Mouse (Mus musculus) thymus, adult 2 months (tissue): Measurements from ENCODE around the gene Ush2a. TPM values are rescaled to one million over a fixed set of nuclear protein-coding genes. Genes with fewer than 3 reads are reported as not detected.

ENCODE experiments used
- DNase-seq: peaks from one replicate; pipeline ENCODE4 v3.0.0; 2021
- H3K27ac ChIP-seq: fragments of 200-500 bp; 2 replicates; pipeline ENCODE4 v1.5.1; 2012; ENCODE audit warnings: low read length, control low read depth; ENCODE audit not compliant: control insufficient read depth, insufficient read depth
- H3K27me3 ChIP-seq: fragments of 200-500 bp; 2 replicates; pipeline ENCODE4 v1.6.1; 2012; ENCODE audit warnings: mild to moderate bottlenecking, low read length, moderate library complexity, mixed read lengths; ENCODE audit not compliant: control insufficient read depth, insufficient read depth
- H3K36me3 ChIP-seq: fragments of 200-500 bp; 2 replicates; pipeline ENCODE4 v1.6.1; 2012; ENCODE audit warnings: mild to moderate bottlenecking, low read length, moderate library complexity; ENCODE audit not compliant: control insufficient read depth, insufficient read depth
- H3K4me1 ChIP-seq: fragments of 200-500 bp; replicated peaks from 2 replicates; pipeline ENCODE4 v1.6.1; 2012; ENCODE audit warnings: low read length; ENCODE audit not compliant: control insufficient read depth, insufficient read depth
- H3K4me3 ChIP-seq: fragments of 200-500 bp; 2 replicates; pipeline ENCODE4 v1.5.1; 2012; ENCODE audit warnings: mild to moderate bottlenecking, low read length, control low read depth, moderate library complexity; ENCODE audit not compliant: control insufficient read depth, insufficient read depth
- CTCF ChIP-seq: fragments of 200-500 bp; IDR thresholded peaks from 2 replicates; pipeline ENCODE4 v1.5.1; 2012; ENCODE audit warnings: mild to moderate bottlenecking, control low read depth, low read length, moderate library complexity, borderline replicate concordance; ENCODE audit not compliant: control insufficient read depth, poor library complexity, insufficient read depth; ENCODE audit errors: extremely low read depth
- POLR2A ChIP-seq: fragments of 200-500 bp; IDR thresholded peaks from 2 replicates; pipeline ENCODE4 v1.6.1; 2012; ENCODE audit warnings: mild to moderate bottlenecking, low read length, control low read depth, moderate library complexity; ENCODE audit not compliant: control insufficient read depth, poor library complexity, insufficient read depth; ENCODE audit errors: extremely low read depth
- WGBS: fragments of 180-500 bp; shearing (Covaris S2); methylation state at CpG from one replicate; pipeline ENCODE4 v1.1.7; 2018; 5-methylcytosine and 5-hydroxymethylcytosine counted together
- polyA plus RNA-seq: library from polyadenylated mRNA; depleted of rRNA; stranded (reverse); fragments of >200 nt; gene quantifications from 2 replicates; pipeline ENCODE4 v1.2.3, GENCODE M21; 2012; rRNA removed

Ush2a gene
- 0.04 and 0.05 TPM in 2 replicates for polyA plus RNA-seq

- Histone ChIP-seq H3K4me3 (no peak within 1 kb of the TSS), H3K27me3 (no peaks in the 10 kb centered on the region), H3K4me1 (no peaks in the 10 kb centered on the region), H3K27ac (no peak within 1 kb of the TSS), H3K36me3 (no peaks in the 10 kb centered on the region)
- TF ChIP-seq POLR2A (no peak), CTCF (no peak)
- 90% methylated on average over 10 of the region's 10 CpGs for WGBS
- no peak for DNase-seq
These were observed at the start of gene Ush2a for GRCm38 (mm10) chr1:188261903-188262682. Ush2a (plus strand) TSS chr1:188262023.

- WGBS = 84% methylated on average over 10 of the region's 10 CpGs
- DNase-seq = no peak
- TF ChIP-seq POLR2A (no peak), CTCF (no peak)
- no peaks in the 10 kb centered on the region for H3K27me3 ChIP-seq
- no peak overlapping the region for H3K4me3 ChIP-seq
- H3K36me3 ChIP-seq = no peaks in the 10 kb centered on the region
- H3K4me1 ChIP-seq = no peaks in the 10 kb centered on the region
- no peak overlapping the region for H3K27ac ChIP-seq
These were observed 46.8 kb upstream of the Ush2a start for GRCm38 (mm10) chr1:188214885-188215611.

GRCm38 (mm10) chr1:188221226-188221792 lies 40.5 kb upstream of the Ush2a start:
- no peaks in the 10 kb centered on the region for H3K27me3 ChIP-seq
- no peaks in the 10 kb centered on the region for H3K36me3 ChIP-seq
- no peak overlapping the region for H3K27ac ChIP-seq
- 80% methylated on average over 4 of the region's 4 CpGs for WGBS
- no peaks in the 10 kb centered on the region for H3K4me1 ChIP-seq
- H3K4me3 ChIP-seq = no peak overlapping the region
- no peak for TF ChIP-seq POLR2A
- TF ChIP-seq CTCF = no peak
- DNase-seq = no peak

- Histone ChIP-seq H3K4me1 (no peaks in the 10 kb centered on the region), H3K27me3 (no peaks in the 10 kb centered on the region), H3K36me3 (no peaks in the 10 kb centered on the region), H3K4me3 (no peak overlapping the region), H3K27ac (no peak overlapping the region)
- TF ChIP-seq CTCF = no peak
- no peak for TF ChIP-seq POLR2A
- no peak for DNase-seq
- WGBS = 85% methylated on average over 5 of the region's 5 CpGs
These were observed 28.6 kb upstream of the Ush2a start for GRCm38 (mm10) chr1:188233036-188233724.

- TF ChIP-seq CTCF (no peak), POLR2A (no peak)
These were observed 23.2 kb upstream of the Ush2a start for GRCm38 (mm10) chr1:188238636-188239035.

GRCm38 (mm10) chr1:188241766-188242165 lies 20.1 kb upstream of the Ush2a start:
- Histone ChIP-seq H3K4me3 (no peak overlapping the region), H3K36me3 (no peaks in the 10 kb centered on the region), H3K27ac (no peak overlapping the region), H3K4me1 (no peaks in the 10 kb centered on the region), H3K27me3 (no peaks in the 10 kb centered on the region)
- 89% methylated on average over 10 of the region's 10 CpGs for WGBS
- TF ChIP-seq POLR2A = no peak
- TF ChIP-seq CTCF = no peak
- no peak for DNase-seq

More at GRCm38 (mm10) chr1:188238636-188239035, 23.2 kb upstream of the Ush2a start:
- no peaks in the 10 kb centered on the region for H3K36me3 ChIP-seq
- no peak overlapping the region for H3K27ac ChIP-seq
- DNase-seq = no peak
- no peaks in the 10 kb centered on the region for H3K27me3 ChIP-seq
- no peaks in the 10 kb centered on the region for H3K4me1 ChIP-seq
- no peak overlapping the region for H3K4me3 ChIP-seq
